Mouse (Mus musculus) embryonic facial prominence, embryonic 14.5 days (tissue): ENCODE data around the gene Elf1. TPM values are rescaled to one million over a fixed set of nuclear protein-coding genes. Genes with fewer than 3 reads are reported as not detected.

Source experiments
- ATAC-seq: fragments of 200-750 bp; cut with Nextera tagmentation; 2 replicates; pipeline ENCODE4 v1.8.0; 2017; ENCODE audit warnings: low read depth, moderate number of reproducible peaks, moderate TSS enrichment
- DNase-seq: peaks from one replicate; pipeline ENCODE4 v3.0.0-alpha.2; 2015; ENCODE audit warnings: low spot score
- H3K27ac ChIP-seq: fragments of 300-500 bp; sonication (generic); replicated peaks from 2 replicates; pipeline ENCODE4 v1.5.1; 2014; ENCODE audit warnings: low read depth, mild to moderate bottlenecking, low read length, moderate library complexity
- H3K27me3 ChIP-seq: fragments of 300-500 bp; sonication (generic); replicated peaks from 2 replicates; pipeline ENCODE4 v1.6.1; 2014; ENCODE audit warnings: low read length; ENCODE audit not compliant: control insufficient read depth, insufficient read depth
- H3K36me3 ChIP-seq: fragments of 300-500 bp; sonication (generic); 2 replicates; pipeline ENCODE4 v1.6.1; 2014; ENCODE audit warnings: low read length, mixed read lengths; ENCODE audit not compliant: control insufficient read depth, insufficient read depth
- H3K4me1 ChIP-seq: fragments of 300-500 bp; sonication (generic); 2 replicates; pipeline ENCODE4 v1.6.1; 2014; ENCODE audit warnings: antibody characterized with exemption, low read length; ENCODE audit not compliant: control insufficient read depth, insufficient read depth
- H3K4me2 ChIP-seq: fragments of 300-500 bp; sonication (generic); 2 replicates; pipeline ENCODE4 v1.6.1; 2014; ENCODE audit warnings: low read depth, mild to moderate bottlenecking, low read length, moderate library complexity, mixed read lengths
- H3K4me3 ChIP-seq: fragments of 300-500 bp; sonication (generic); 2 replicates; pipeline ENCODE4 v1.5.1; 2014; ENCODE audit warnings: low read depth, mild to moderate bottlenecking, low read length
- H3K9ac ChIP-seq: fragments of 300-500 bp; sonication (generic); 2 replicates; pipeline ENCODE4 v1.6.1; 2014; ENCODE audit warnings: low read depth, mild to moderate bottlenecking, low read length, moderate library complexity, mixed read lengths
- H3K9me3 ChIP-seq: fragments of 300-500 bp; sonication (generic); 2 replicates; pipeline ENCODE4 v1.6.1; 2016; ENCODE audit warnings: low read length; ENCODE audit not compliant: control insufficient read depth
- WGBS: fragments of 180-500 bp; shearing (Covaris S2); extraction: QIAGEN DNeasy Blood & Tissue Kit; methylation state at CpG from one replicate; pipeline ENCODE4 v1.1.7; 2014; 5-methylcytosine and 5-hydroxymethylcytosine counted together
- microRNA-seq: library from miRNA; unstranded; fragments of <30 nt; microRNA quantifications from one replicate; pipeline ENCODE4, GENCODE M21; 2016; ENCODE audit warnings: borderline number of aligned reads
- polyA plus RNA-seq: library from polyadenylated mRNA; unstranded; fragments of >200 nt; fragmentation: Nextera tagmentation; extraction: Ambion mirVana; gene quantifications from 2 replicates; pipeline ENCODE4 v1.2.1, GENCODE M21; 2014

Gene Elf1
- polyA plus RNA-seq, 1 experiment from 2014 or later = 12.7 TPM

- ATAC-seq (no peak), DNase-seq (no peak)
- no peak overlapping the region for H3K4me2 ChIP-seq
- no peaks in the 10 kb centered on the region for H3K27me3 ChIP-seq
- no peaks in the 10 kb centered on the region for H3K4me1 ChIP-seq
- peaks cover 78% of the 10 kb centered on the region for H3K36me3 ChIP-seq
- 83% methylated on average over 3 of the region's 3 CpGs for WGBS
- no peaks in the 10 kb centered on the region for H3K9me3 ChIP-seq
- H3K4me3 ChIP-seq = no peak overlapping the region
- H3K9ac ChIP-seq = no peak overlapping the region
- H3K27ac ChIP-seq = no peak overlapping the region
These were observed 140.1 kb downstream of the Elf1 start for GRCm38 (mm10) chr14:79621143-79621542.

Small RNA genes lying within 50 kb of the gene (microRNA-seq; reads per million reads assigned to microRNA genes)
- not detected for gene Gm27857

Other genes starting within 250 kb of the Elf1 start
- gene Zfp957, start 233.8 kb upstream of the Elf1 start, polyA plus RNA-seq = not detected in 2 replicates
- gene Rgcc, start 179.5 kb upstream of the Elf1 start, polyA plus RNA-seq = 74.8 and 89.5 TPM in 2 replicates
- 30.2 and 34.2 TPM in 2 replicates for gene Naa16, start 90.4 kb upstream of the Elf1 start, polyA plus RNA-seq
- 8.3 and 9.7 TPM in 2 replicates for gene Mtrf1, start 83.4 kb upstream of the Elf1 start, polyA plus RNA-seq
- gene Kbtbd7, start 54.7 kb upstream of the Elf1 start, polyA plus RNA-seq = 13.8 and 15.4 TPM in 2 replicates
- 2.4 TPM in 2 replicates for gene Kbtbd6, start 29.4 kb upstream of the Elf1 start, polyA plus RNA-seq
- 39.6 and 46.0 TPM in 2 replicates for gene Wbp4, start 326 bp downstream of the Elf1 start, polyA plus RNA-seq
- 124 and 130 TPM in 2 replicates for gene Sugt1, start 106.5 kb downstream of the Elf1 start, polyA plus RNA-seq
- 125 and 186 TPM in 2 replicates for gene Cnmd, start 181.0 kb downstream of the Elf1 start, polyA plus RNA-seq